Mouse (Mus musculus) embryo, embryonic 11 days (tissue): Measurements from ENCODE around the gene Mcoln3.

Source experiments
- DNase-seq: peaks from one replicate; pipeline ENCODE4 v3.0.0-alpha.2; 2015

Gene Mcoln3

GRCm38 (mm10) chr3:146177748-146178582 is 60.7 kb downstream of the Mcoln3 start:
- peak; percentile 89 for DNase-seq

DNA sequence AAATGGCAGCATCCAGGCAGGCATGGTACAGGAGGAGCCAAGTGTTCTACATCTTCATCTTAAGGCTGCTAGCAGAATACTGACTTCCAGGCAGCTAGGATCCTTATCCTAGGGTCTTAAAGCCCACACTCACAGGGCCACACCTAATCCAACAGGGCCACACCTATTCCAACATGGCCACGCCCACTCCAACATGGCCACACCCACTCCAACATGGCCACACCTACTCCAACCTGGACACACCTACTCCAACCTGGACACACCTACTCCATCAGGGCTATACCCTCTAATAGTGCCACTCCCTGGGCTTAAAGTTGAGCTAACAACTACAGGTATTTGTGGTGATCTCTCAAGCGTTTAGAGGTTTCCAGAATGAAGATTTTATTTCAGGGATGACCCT is 63.1 kb downstream of the Mcoln3 start:
- no peak for DNase-seq

- peak; percentile 72 for DNase-seq
Observed at GRCm38 (mm10) chr3:146180986-146181385, 63.7 kb downstream of the Mcoln3 start.

GRCm38 (mm10) chr3:146184992-146185657 is 67.9 kb downstream of the Mcoln3 start:
- DNase-seq = peak; percentile 88

DNA sequence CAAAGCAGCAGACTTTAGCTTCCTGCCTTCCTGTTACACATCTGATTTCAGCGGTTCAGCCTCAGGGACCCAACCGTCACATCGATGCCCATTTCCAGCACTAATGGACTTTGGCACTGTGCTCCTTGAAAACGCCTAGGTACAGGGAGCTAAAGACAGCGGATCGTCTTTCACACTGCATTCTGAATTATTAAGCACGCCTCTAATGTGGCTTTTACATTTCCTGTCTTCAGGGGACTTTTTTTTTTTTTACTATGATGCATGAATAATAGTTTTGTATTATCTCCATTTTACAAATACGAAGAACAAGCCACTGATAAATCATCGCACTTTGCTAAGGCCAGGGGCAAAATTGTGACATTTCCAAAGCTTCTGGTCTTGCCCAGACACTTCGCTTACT is 68.8 kb downstream of the Mcoln3 start:
- no peak for DNase-seq

DNA sequence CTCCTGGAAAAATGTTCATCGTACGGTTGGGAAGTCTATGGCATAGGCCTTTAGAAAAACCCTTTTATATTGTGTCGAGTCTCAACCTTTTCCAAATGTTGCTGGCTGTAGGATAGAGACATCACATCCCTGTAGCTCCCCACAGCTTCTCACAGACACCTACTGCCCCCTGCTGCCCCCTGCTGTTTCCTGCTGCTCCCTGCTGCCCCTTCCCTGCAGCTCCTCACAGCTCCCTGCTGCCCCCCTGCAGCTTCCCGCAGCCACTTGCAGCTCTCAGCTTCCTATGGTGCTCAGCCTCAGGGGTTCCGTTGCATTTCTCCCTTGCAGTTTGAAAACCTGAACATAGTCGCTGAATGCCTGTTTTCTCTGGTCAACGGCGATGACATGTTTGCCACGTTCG is 72.7 kb downstream of the Mcoln3 start:
- DNase-seq = peak; percentile 36
